Mouse (Mus musculus): ENCODE measurements at regions not wholly inside any gene's neighbourhood (a gene's known extent, or its start where the extent isn't known, plus 50 kb on each side); places are given as distances from the start of the nearest gene placed in this dataset.
A peak's percentile ranks its signal among the peaks of the same experiment; 100 is the strongest.
"Not testable (repeated sequence)": the region's sequence is repeated elsewhere in the genome, so short reads cannot be mapped to it uniquely, and the experiment has no call there.

DNA sequence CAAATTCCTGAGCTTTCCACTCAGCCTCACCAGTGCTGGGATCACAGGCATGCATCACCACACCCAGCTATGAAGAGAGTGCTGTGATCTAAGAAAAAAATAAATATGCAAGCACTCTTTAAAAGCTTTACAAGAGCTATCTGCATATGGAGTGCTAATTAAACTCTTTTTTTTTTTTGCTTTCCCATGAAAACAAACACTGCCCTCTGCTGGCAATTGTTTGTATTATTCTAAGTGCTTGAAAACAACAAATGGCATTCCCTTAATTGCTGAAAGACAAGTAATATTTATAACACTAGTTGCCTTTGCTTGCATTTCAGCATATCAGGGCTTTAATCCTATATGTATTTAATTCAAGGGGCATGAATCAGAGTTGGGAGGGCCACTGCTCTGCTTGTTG, 91.8 kb downstream of the 5730507C01Rik start:
- ATAC-seq (replicated peaks; ENCODE audit: low FRiP score, low TSS enrichment, poor library complexity, severe bottlenecking), result not testable (repeated sequence)

DNA sequence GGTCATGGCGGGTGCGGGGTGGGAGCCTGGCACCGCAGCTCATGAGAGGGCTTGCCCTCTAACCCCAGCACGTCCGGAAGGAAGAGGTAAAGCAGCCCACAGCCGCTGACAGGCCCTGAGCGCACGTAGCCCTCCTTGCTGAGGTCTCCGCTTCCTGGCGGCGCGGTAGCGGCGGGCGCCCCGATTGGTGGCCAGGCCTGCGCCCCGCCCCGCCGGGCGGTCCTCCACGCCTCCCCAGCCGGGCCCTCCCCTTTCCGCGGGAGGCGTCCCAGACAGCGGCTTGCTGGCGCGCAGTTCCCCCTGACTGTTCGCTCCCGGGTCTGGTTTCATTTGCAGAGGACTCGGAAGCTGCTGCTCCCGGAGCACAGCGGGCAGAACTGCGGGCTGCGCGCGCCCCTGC, 95.5 kb downstream of the 5730507C01Rik start:
- ATAC-seq (replicated peaks; ENCODE audit: low FRiP score, low TSS enrichment, poor library complexity, severe bottlenecking), result peak; percentile 89

DNA sequence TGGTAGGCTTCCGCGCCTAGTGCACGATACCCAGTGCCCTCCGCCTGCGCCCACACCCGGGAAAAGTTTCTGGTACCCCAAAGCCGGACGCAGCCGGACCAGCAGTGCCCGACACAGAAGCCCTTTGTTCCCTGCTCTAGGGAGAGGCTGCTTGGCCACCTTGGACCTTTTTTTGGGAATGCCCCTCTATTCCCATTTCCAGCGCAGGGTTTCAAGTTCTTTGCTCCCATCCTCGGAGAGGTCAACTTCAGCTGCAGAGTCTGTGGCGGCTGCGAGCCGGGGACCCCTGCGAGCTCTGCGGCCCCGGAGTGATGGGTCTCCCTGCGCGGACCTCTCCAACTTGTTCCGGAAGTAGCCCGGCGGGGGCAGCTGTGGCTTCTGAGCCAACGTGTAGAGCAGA, 96.3 kb downstream of the 5730507C01Rik start:
- ATAC-seq (replicated peaks; ENCODE audit: low FRiP score, low TSS enrichment, poor library complexity, severe bottlenecking), result not testable (repeated sequence)
